Mouse (Mus musculus): ENCODE data around the gene Ndufs2. TPM values are rescaled to one million over a fixed set of nuclear protein-coding genes. Genes with fewer than 3 reads are reported as not detected.
"Not testable (repeated sequence)": the region's sequence is repeated elsewhere in the genome, so short reads cannot be mapped to it uniquely, and the experiment has no call there.

The Ndufs2 gene
- polyA plus RNA-seq, 1 experiment from 2014 or later: 280 TPM

GRCm38 (mm10) chr1:171248386-171249226 lies 2.6 kb downstream of the Ndufs2 start:
- Histone ChIP-seq H3K9me3 (ENCODE audit: control insufficient read depth, low read length) (no peaks in the 10 kb centered on the region), H3K27ac (ENCODE audit: low read depth, low read length) (no peak overlapping the region; the same call in 1 of the 2 replicates), H3K4me2 (ENCODE audit: low read length) (no peak overlapping the region), H3K27me3 (replicated peaks; ENCODE audit: control insufficient read depth, insufficient read depth, low read length) (no peaks in the 10 kb centered on the region), H3K36me3 (ENCODE audit: control insufficient read depth, insufficient read depth, low read length) (no peaks in the 10 kb centered on the region), H3K4me3 (ENCODE audit: low read length) (no peak overlapping the region), H3K9ac (ENCODE audit: low read depth, low read length) (no peak overlapping the region), H3K4me1 (ENCODE audit: control insufficient read depth, insufficient read depth, low read depth, low read length) (peaks cover 39% of the 10 kb centered on the region)
- WGBS: 36% methylated on average over 3 of the region's 3 CpGs
- ATAC-seq: no peak

GRCm38 (mm10) chr1:171247916-171248315 lies 3.3 kb downstream of the Ndufs2 start:
- Histone ChIP-seq H3K9ac (ENCODE audit: low read depth, low read length) (no peak overlapping the region; the same call in 1 of the 2 replicates), H3K27ac (ENCODE audit: low read depth, low read length) (no peak overlapping the region), H3K4me3 (ENCODE audit: low read length) (no peak overlapping the region)

GRCm38 (mm10) chr1:171247453-171247841 lies 3.7 kb downstream of the Ndufs2 start:
- Histone ChIP-seq H3K4me3 (ENCODE audit: low read length) (peak overlapping the region; percentile 72), H3K9ac (ENCODE audit: low read depth, low read length) (peak overlapping the region; percentile 64), H3K4me2 (ENCODE audit: low read length) (peak overlapping the region; percentile 66), H3K4me1 (ENCODE audit: control insufficient read depth, insufficient read depth, low read depth, low read length) (peaks cover 36% of the 10 kb centered on the region), H3K27me3 (replicated peaks; ENCODE audit: control insufficient read depth, insufficient read depth, low read length) (no peaks in the 10 kb centered on the region), H3K27ac (ENCODE audit: low read depth, low read length) (peak overlapping the region; percentile 72), H3K9me3 (ENCODE audit: control insufficient read depth, low read length) (no peaks in the 10 kb centered on the region), H3K36me3 (ENCODE audit: control insufficient read depth, insufficient read depth, low read length) (peaks cover 4% of the 10 kb centered on the region; the same call in 1 of the 2 replicates)
- peak; percentile 3 for ATAC-seq
- 13% methylated on average over 13 of the region's 13 CpGs for WGBS

More at GRCm38 (mm10) chr1:171247916-171248315, 3.3 kb downstream of the Ndufs2 start:
- Histone ChIP-seq H3K27me3 (replicated peaks; ENCODE audit: control insufficient read depth, insufficient read depth, low read length) (no peaks in the 10 kb centered on the region), H3K36me3 (ENCODE audit: control insufficient read depth, insufficient read depth, low read length) (no peaks in the 10 kb centered on the region), H3K4me1 (ENCODE audit: control insufficient read depth, insufficient read depth, low read depth, low read length) (peaks cover 39% of the 10 kb centered on the region), H3K9me3 (ENCODE audit: control insufficient read depth, low read length) (no peaks in the 10 kb centered on the region), H3K4me2 (ENCODE audit: low read length) (peak overlapping the region; percentile 66)
- ATAC-seq: no peak
- 30% methylated on average over 4 of the region's 4 CpGs for WGBS

GRCm38 (mm10) chr1:171246709-171247452 lies 4.3 kb downstream of the Ndufs2 start:
- WGBS: under 1% methylated on average over 41 of the region's 41 CpGs
- peaks cover 32% of the 10 kb centered on the region for H3K4me1 ChIP-seq (ENCODE audit: control insufficient read depth, insufficient read depth, low read depth, low read length)

GRCm38 (mm10) chr1:171245353-171245752 lies 5.8 kb downstream of the Ndufs2 start:
- no peaks in the 10 kb centered on the region for H3K9me3 ChIP-seq (ENCODE audit: control insufficient read depth, low read length)
- no peak for ATAC-seq
- H3K4me3 ChIP-seq (ENCODE audit: low read length): no peak overlapping the region
- H3K9ac ChIP-seq (ENCODE audit: low read depth, low read length): no peak overlapping the region
- peaks cover 13% of the 10 kb centered on the region for H3K36me3 ChIP-seq (ENCODE audit: control insufficient read depth, insufficient read depth, low read length)
- H3K27ac ChIP-seq (ENCODE audit: low read depth, low read length): no peak overlapping the region
- H3K27me3 ChIP-seq (replicated peaks; ENCODE audit: control insufficient read depth, insufficient read depth, low read length): no peaks in the 10 kb centered on the region
- H3K4me2 ChIP-seq (ENCODE audit: low read length): no peak overlapping the region
- WGBS: 93% methylated on average over 8 of the region's 8 CpGs
- peaks cover 17% of the 10 kb centered on the region for H3K4me1 ChIP-seq (ENCODE audit: control insufficient read depth, insufficient read depth, low read depth, low read length)

More at GRCm38 (mm10) chr1:171246709-171247452, 4.3 kb downstream of the Ndufs2 start:
- H3K36me3 ChIP-seq (ENCODE audit: control insufficient read depth, insufficient read depth, low read length): peaks cover 5% of the 10 kb centered on the region; the same call in 1 of the 2 replicates
- no peaks in the 10 kb centered on the region for H3K27me3 ChIP-seq (replicated peaks; ENCODE audit: control insufficient read depth, insufficient read depth, low read length)
- H3K27ac ChIP-seq (ENCODE audit: low read depth, low read length): peak overlapping the region; percentile 77
- H3K4me3 ChIP-seq (ENCODE audit: low read length): peak overlapping the region; percentile 72
- peak overlapping the region; percentile 73 for H3K4me2 ChIP-seq (ENCODE audit: low read length)
- peak; percentile 95 for ATAC-seq
- no peaks in the 10 kb centered on the region for H3K9me3 ChIP-seq (ENCODE audit: control insufficient read depth, low read length)
- peak overlapping the region; percentile 93 for H3K9ac ChIP-seq (ENCODE audit: low read depth, low read length)

GRCm38 (mm10) chr1:171241952-171242351 lies 9.2 kb downstream of the Ndufs2 start:
- H3K4me2 ChIP-seq (ENCODE audit: low read length); H3K9me3 ChIP-seq (ENCODE audit: control insufficient read depth, low read length); H3K4me3 ChIP-seq (ENCODE audit: low read length); H3K27me3 ChIP-seq (replicated peaks; ENCODE audit: control insufficient read depth, insufficient read depth, low read length); ATAC-seq; H3K27ac ChIP-seq (ENCODE audit: low read depth, low read length); H3K4me1 ChIP-seq (ENCODE audit: control insufficient read depth, insufficient read depth, low read depth, low read length); H3K9ac ChIP-seq (ENCODE audit: low read depth, low read length): not testable (repeated sequence)
- peaks cover 41% of the 10 kb centered on the region for H3K36me3 ChIP-seq (ENCODE audit: control insufficient read depth, insufficient read depth, low read length)
- WGBS: 84% methylated on average over 12 of the region's 12 CpGs

GRCm38 (mm10) chr1:171240911-171241310 lies 10.3 kb downstream of the Ndufs2 start:
- no peak for ATAC-seq
- WGBS: 93% methylated on average over 10 of the region's 10 CpGs
- peaks cover 48% of the 10 kb centered on the region for H3K36me3 ChIP-seq (ENCODE audit: control insufficient read depth, insufficient read depth, low read length)

GRCm38 (mm10) chr1:171239992-171240744 lies 11.0 kb downstream of the Ndufs2 start:
- 78% methylated on average over 15 of the region's 15 CpGs for WGBS

More at GRCm38 (mm10) chr1:171240911-171241310, 10.3 kb downstream of the Ndufs2 start:
- Histone ChIP-seq H3K9me3 (ENCODE audit: control insufficient read depth, low read length) (no peaks in the 10 kb centered on the region), H3K27ac (ENCODE audit: low read depth, low read length) (no peak overlapping the region), H3K4me3 (ENCODE audit: low read length) (no peak overlapping the region), H3K4me1 (ENCODE audit: control insufficient read depth, insufficient read depth, low read depth, low read length) (peaks cover 4% of the 10 kb centered on the region), H3K9ac (ENCODE audit: low read depth, low read length) (no peak overlapping the region; the same call in 1 of the 2 replicates), H3K4me2 (ENCODE audit: low read length) (no peak overlapping the region), H3K27me3 (replicated peaks; ENCODE audit: control insufficient read depth, insufficient read depth, low read length) (no peaks in the 10 kb centered on the region)

More at GRCm38 (mm10) chr1:171239992-171240744, 11.0 kb downstream of the Ndufs2 start:
- H3K27me3 ChIP-seq (replicated peaks; ENCODE audit: control insufficient read depth, insufficient read depth, low read length): no peaks in the 10 kb centered on the region
- no peak overlapping the region for H3K27ac ChIP-seq (ENCODE audit: low read depth, low read length)
- no peak overlapping the region for H3K4me3 ChIP-seq (ENCODE audit: low read length)
- no peak overlapping the region; the same call in 1 of the 2 replicates for H3K9ac ChIP-seq (ENCODE audit: low read depth, low read length)
- no peak overlapping the region for H3K4me2 ChIP-seq (ENCODE audit: low read length)
- H3K36me3 ChIP-seq (ENCODE audit: control insufficient read depth, insufficient read depth, low read length): peaks cover 54% of the 10 kb centered on the region
- no peaks in the 10 kb centered on the region for H3K9me3 ChIP-seq (ENCODE audit: control insufficient read depth, low read length)
- no peak for ATAC-seq
- H3K4me1 ChIP-seq (ENCODE audit: control insufficient read depth, insufficient read depth, low read depth, low read length): no peaks in the 10 kb centered on the region

Data from hindbrain, embryonic 16.5 days (tissue).